ENCODE assay signal across 36 mouse cellular contexts in the genomic region with DNA sequence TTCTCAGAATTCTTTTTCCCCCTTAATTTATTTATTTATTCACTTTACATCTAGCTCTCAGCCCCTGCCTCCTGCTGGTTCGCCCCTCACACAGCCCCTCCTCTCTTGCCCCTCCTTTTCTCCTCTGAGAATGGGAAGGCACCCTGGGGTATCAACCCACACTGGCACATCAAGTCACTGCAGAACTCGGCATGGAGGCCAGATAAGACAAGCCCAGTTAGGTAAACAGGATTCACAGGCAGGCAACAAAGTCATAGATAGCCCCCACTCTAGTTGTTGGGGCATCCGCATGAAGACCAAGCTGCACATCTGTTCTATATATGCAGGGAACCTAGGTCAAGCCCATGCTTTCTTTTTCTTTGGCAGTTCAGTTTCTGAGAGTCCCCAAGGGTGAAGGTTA. TPM values are rescaled to one million over a fixed set of nuclear protein-coding genes. Genes with fewer than 3 reads are reported as not detected.
"Had no signal": no experiment of that assay in that cellular context is flagged by ENCODE, and none has a peak within 500 bp of the region (broad histone marks: within the 10 kb centered on the region; RNA-seq: fewer than 3 reads in every experiment).

No protein-coding gene starts in this region.

- H3K9ac ChIP-seq: heart, embryonic 12.5 days; heart, embryonic 13.5 days; heart, embryonic 15.5 days; hindbrain, embryonic 12.5 days; hindbrain, embryonic 13.5 days; hindbrain, embryonic 14.5 days; hindbrain, embryonic 15.5 days; intestine, embryonic 15.5 days; kidney, embryonic 15.5 days had no signal

- DNase-seq: heart, postnatal 10 days; heart, postnatal 14 days; heart, postnatal 36 days; heart, postnatal 4 days; kidney, adult 11 months; kidney, adult 18-20 months; kidney, adult 2 months; kidney, adult 8-10 months; kidney, adult 9 months; kidney, postnatal 10 days; kidney, postnatal 14 days; kidney, postnatal 25 days; kidney, postnatal 36 days; kidney, postnatal 4 days; layer of hippocampus, adult 9-11 months; layer of hippocampus, postnatal 36 days had no signal

- H3K9me3 ChIP-seq: heart, embryonic 10.5 days; heart, embryonic 12.5 days; heart, embryonic 13.5 days; heart, embryonic 15.5 days; hindbrain, embryonic 10.5 days; hindbrain, embryonic 12.5 days; hindbrain, embryonic 13.5 days; hindbrain, embryonic 15.5 days; intestine, embryonic 15.5 days; kidney, embryonic 15.5 days had no signal

- H3K4me3 ChIP-seq: heart, embryonic 10.5 days; heart, embryonic 12.5 days; heart, embryonic 13.5 days; heart, embryonic 15.5 days; hindbrain, embryonic 10.5 days; hindbrain, embryonic 12.5 days; hindbrain, embryonic 13.5 days; hindbrain, embryonic 15.5 days; intestine, embryonic 15.5 days; kidney, embryonic 15.5 days; layer of hippocampus, adult 2 months had no signal

- H3K4me2 ChIP-seq: heart, embryonic 11.5 days; heart, embryonic 12.5 days; heart, embryonic 13.5 days; heart, embryonic 15.5 days; hindbrain, embryonic 12.5 days; hindbrain, embryonic 13.5 days; hindbrain, embryonic 14.5 days; hindbrain, embryonic 15.5 days; intestine, embryonic 15.5 days; kidney, embryonic 15.5 days had no signal

- H3K27me3 ChIP-seq: heart, embryonic 12.5 days; heart, embryonic 13.5 days; heart, embryonic 15.5 days; hindbrain, embryonic 12.5 days; hindbrain, embryonic 13.5 days; hindbrain, embryonic 15.5 days; intestine, embryonic 15.5 days; kidney, embryonic 15.5 days had no signal

- H3K27ac ChIP-seq: heart, embryonic 10.5 days; heart, embryonic 13.5 days; heart, embryonic 15.5 days; hindbrain, embryonic 10.5 days; hindbrain, embryonic 12.5 days; hindbrain, embryonic 13.5 days; hindbrain, embryonic 14.5 days; hindbrain, embryonic 15.5 days; hindbrain, postnatal 0 days; intestine, embryonic 15.5 days; kidney, embryonic 15.5 days; kidney, postnatal 0 days; layer of hippocampus, adult 2 months had no signal

- ATAC-seq: hindbrain, embryonic 16.5 days; hindbrain, postnatal 0 days; inflammation-experienced regulatory T-cells, adult 6 months; intestine, embryonic 15.5 days; intestine, embryonic 16.5 days; intestine, postnatal 0 days had no signal

- H3K4me1 ChIP-seq: heart, embryonic 10.5 days; heart, embryonic 12.5 days; heart, embryonic 13.5 days; heart, embryonic 15.5 days; hindbrain, embryonic 12.5 days; hindbrain, embryonic 13.5 days; hindbrain, embryonic 15.5 days; intestine, embryonic 15.5 days; kidney, embryonic 15.5 days had no signal

RNA-seq across cellular contexts. Expression of a gene that starts 46.6 kb away (rescaled TPM):
- total RNA-seq: hematopoietic stem cell, adult 5-6 weeks had no signal
